In genomic region chr11:95337129-95337813, GRCm38 (mm10) we compare ENCODE assay signal across 8 mouse cellular contexts. TPM values are rescaled to one million over a fixed set of nuclear protein-coding genes. Genes with fewer than 3 reads are reported as not detected.
A peak's percentile ranks its signal among the peaks of the same experiment; 100 is the strongest.
DNase-seq lines count a peak whose midpoint lies in the region; ATAC-seq lines count a peak whose summit lies in the region.

No protein-coding gene starts in this region.

- peaks cover 28% of the 10 kb centered on the region for H3K27me3 ChIP-seq in forebrain, embryonic 12.5 days

- H3K9me3 ChIP-seq in forebrain, embryonic 12.5 days, result no peaks in the 10 kb centered on the region

- peak overlapping the region; percentile 95 for H3K4me2 ChIP-seq in forebrain, embryonic 12.5 days

- peaks cover 21% of the 10 kb centered on the region for H3K4me1 ChIP-seq in forebrain, embryonic 12.5 days

- peak overlapping the region; percentile 80 for H3K9ac ChIP-seq in forebrain, embryonic 12.5 days

- peak; percentile 83 for ATAC-seq in forebrain, embryonic 12.5 days (ENCODE audit: low FRiP score)

- under 1% methylated on average over 47 of the region's 50 CpGs for WGBS in forebrain, embryonic 12.5 days

- H3K4me3 ChIP-seq in forebrain, embryonic 12.5 days (replicated peaks), result peak overlapping the region; percentile 87

- peak; percentile 71 for DNase-seq in CD4-positive, CD25-positive, alpha-beta regulatory T cell, adult 2 months (ENCODE audit: low read depth, low spot score)
- peak; percentile 42 for DNase-seq in adrenal gland, adult 8-10 months
- peak; percentile 66 to 72 for DNase-seq in heart, postnatal 14 days
- peak; percentile 51 to 78 for DNase-seq in kidney, postnatal 36 days
- peak; percentile 73 for DNase-seq in lung, postnatal 14 days
- peak; percentile 51 for DNase-seq in ovary, postnatal 10 days (ENCODE audit: low spot score)
- DNase-seq in thymus, postnatal 14 days, result peak; percentile 77

- H3K27ac ChIP-seq in forebrain, embryonic 12.5 days, result no peak overlapping the region

- intact Hi-C loops in heart, postnatal 14 days (cut with DNase I), result loop anchor here (2.0 to 5.0 kb wide), 2 partner anchors 24 to 45 kb away; partner anchors contain the start of gene Slc35b1

- no peaks in the 10 kb centered on the region for H3K36me3 ChIP-seq in forebrain, embryonic 12.5 days (replicated peaks)

RNA-seq across cellular contexts. Expression of gene Fam117a, which starts 0.5 kb away (rescaled TPM):
- 10 to 100 TPM; 14.7 to 21.4 (median 18.0) TPM for total RNA-seq in adrenal gland, adult 8-10 months (2022)
- 6.0 and 7.8 TPM in 2 replicates for polyA plus RNA-seq in forebrain, embryonic 12.5 days (2016; fragmentation: Nextera tagmentation; extraction: Ambion mirVana)
- 10 to 100 TPM; 11.3 to 14.0 TPM for total RNA-seq in heart, postnatal 14 days (2021)

RNA-seq across cellular contexts. Expression of gene Kat7, which starts 27.2 kb away (rescaled TPM):
- total RNA-seq in adrenal gland, adult 8-10 months (2022), result 10 to 100 TPM; 50.4 to 86.8 (median 73.7) TPM
- polyA plus RNA-seq in forebrain, embryonic 12.5 days (2016; fragmentation: Nextera tagmentation; extraction: Ambion mirVana), result 83.9 and 92.1 TPM in 2 replicates
- 10 to 100 TPM; 30.6 to 32.2 TPM for total RNA-seq in heart, postnatal 14 days (2021)

RNA-seq across cellular contexts. Expression of gene Slc35b1, which starts 47.2 kb away (rescaled TPM):
- 10 to 100 TPM; 62.7 to 88.9 (median 78.0) TPM for total RNA-seq in adrenal gland, adult 8-10 months (2022)
- 126 TPM in 2 replicates for polyA plus RNA-seq in forebrain, embryonic 12.5 days (2016; fragmentation: Nextera tagmentation; extraction: Ambion mirVana)
- 10 to 100 TPM; 35.2 to 42.4 TPM for total RNA-seq in heart, postnatal 14 days (2021)
